ENCODE assay signal across 24 mouse cellular contexts in the genomic region with DNA sequence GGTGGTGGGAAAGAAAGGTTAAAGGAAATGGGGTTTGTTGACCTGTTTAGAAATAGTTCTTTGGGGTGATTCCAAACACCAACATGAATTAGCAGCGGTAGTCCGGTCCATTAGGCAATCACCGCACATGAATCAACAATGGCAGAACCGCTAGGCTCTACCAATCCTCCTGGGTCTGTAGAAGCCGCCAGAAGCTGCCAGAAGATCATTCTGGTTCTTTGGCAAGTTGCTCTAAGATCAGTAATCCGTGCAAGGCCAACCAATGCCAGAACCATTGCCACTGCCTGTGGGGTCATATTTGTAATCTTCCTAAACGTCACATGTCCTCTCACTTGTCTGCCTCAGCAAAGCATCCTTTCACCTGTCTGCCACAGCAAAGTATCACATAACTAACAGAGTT. TPM values are rescaled to one million over a fixed set of nuclear protein-coding genes. Genes with fewer than 3 reads are reported as not detected.
DNase-seq lines count a peak whose midpoint lies in the region; ATAC-seq and TF ChIP-seq lines count a peak whose summit lies in the region.
"Had no signal": no experiment of that assay in that cellular context is flagged by ENCODE, and none has a peak within 500 bp of the region (broad histone marks: within the 10 kb centered on the region; RNA-seq: fewer than 3 reads in every experiment).

No protein-coding gene starts in this region.

- peaks cover 4% of the 10 kb centered on the region for H3K4me1 ChIP-seq in liver, adult 2 months (ENCODE audit: control insufficient read depth, insufficient read depth, low read length)
- H3K4me1 ChIP-seq in liver, postnatal 0 days (ENCODE audit: insufficient read depth): no peaks in the 10 kb centered on the region
- H3K4me1 ChIP-seq in brown adipose tissue, adult 24 weeks (ENCODE audit: control insufficient read depth, insufficient read depth, insufficient read length, low read length): no peaks in the 10 kb centered on the region
- H3K4me1 ChIP-seq: heart, embryonic 15.5 days; hindbrain, embryonic 13.5 days had no signal

- H3K9me3 ChIP-seq in liver, postnatal 0 days (ENCODE audit: low read length): no peaks in the 10 kb centered on the region
- H3K9me3 ChIP-seq: embryonic facial prominence, embryonic 10.5 days; forebrain, embryonic 10.5 days; heart, embryonic 15.5 days; hindbrain, embryonic 13.5 days had no signal

- no peak for TF ChIP-seq POLR2A in liver, adult 2 months (IDR thresholded peaks at IDR 0.05; ENCODE audit: extremely low read depth, insufficient read depth, low read length)

- H3K27ac ChIP-seq in liver, adult 2 months (replicated peaks; ENCODE audit: insufficient read depth, low read depth, low read length): no peak overlapping the region
- H3K27ac ChIP-seq in liver, postnatal 0 days (ENCODE audit: low read depth): no peak overlapping the region
- H3K27ac ChIP-seq in brown adipose tissue, adult 24 weeks (replicated peaks; ENCODE audit: low read depth, low read length): peak overlapping the region; percentile 67
- H3K27ac ChIP-seq: embryonic facial prominence, embryonic 10.5 days; forebrain, embryonic 10.5 days; heart, adult 2 months; heart, embryonic 15.5 days; hindbrain, embryonic 13.5 days had no signal

- TF ChIP-seq CTCF in liver, adult 2 months (IDR thresholded peaks at IDR 0.05; ENCODE audit: low read depth, low read length): no peak
- TF ChIP-seq CTCF in liver, postnatal 0 days (IDR thresholded peaks at IDR 0.05; ENCODE audit: low read depth): no peak

- H3K36me3 ChIP-seq in liver, adult 2 months (ENCODE audit: control insufficient read depth, insufficient read depth, low read length): no peaks in the 10 kb centered on the region
- no peaks in the 10 kb centered on the region for H3K36me3 ChIP-seq in liver, postnatal 0 days (replicated peaks; ENCODE audit: insufficient read depth, low read length)

- H3K4me3 ChIP-seq in liver, adult 2 months (ENCODE audit: insufficient read depth, low read depth, low read length): no peak overlapping the region
- H3K4me3 ChIP-seq in liver, postnatal 0 days (ENCODE audit: low read depth, low read length): no peak overlapping the region
- H3K4me3 ChIP-seq in brown adipose tissue, adult 24 weeks (ENCODE audit: insufficient read depth, low read depth, low read length): no peak overlapping the region
- H3K4me3 ChIP-seq: embryonic facial prominence, embryonic 10.5 days; forebrain, embryonic 10.5 days; heart, adult 2 months; heart, embryonic 15.5 days; hindbrain, embryonic 13.5 days had no signal

- peak; percentile 36 for DNase-seq in adrenal gland, postnatal 14 days
- no peak for DNase-seq in adrenal gland, adult 18-20 months (ENCODE audit: low spot score in 2 of 2)
- DNase-seq in liver, adult 2 months (ENCODE audit: extremely low read depth, low read depth, low spot score): peak; percentile 93
- DNase-seq in liver, postnatal 0 days: no peak
- no peak for DNase-seq in thymus, postnatal 25 days
- DNase-seq: adrenal gland, postnatal 25 days; cerebellum, adult 11-12 months; cerebellum, adult 9-10 months; heart, adult 2 months; heart, postnatal 14 days had no signal

- no peak for TF ChIP-seq EP300 in liver, postnatal 0 days (IDR thresholded peaks at IDR 0.05; ENCODE audit: low read depth)

- H3K79me2 ChIP-seq in liver, adult 2 months (ENCODE audit: control insufficient read depth, insufficient read depth, low read length): no peaks in the 10 kb centered on the region

- WGBS in liver, adult 2 months: 27% methylated on average over 7 of the region's 7 CpGs
- WGBS in liver, postnatal 0 days (ENCODE audit: insufficient replicate concordance): 90% methylated on average over 7 of the region's 7 CpGs

- no peak for ATAC-seq in liver, postnatal 0 days
- ATAC-seq: activated CD4-positive, CD25-positive, alpha-beta regulatory T cell, adult 4 months; forebrain, embryonic 14.5 days; intestine, embryonic 16.5 days; Patski had no signal

- no peak overlapping the region for H3K9ac ChIP-seq in liver, adult 2 months (ENCODE audit: low read depth, low read length)
- no peak overlapping the region for H3K9ac ChIP-seq in liver, postnatal 0 days (replicated peaks)
- H3K9ac ChIP-seq: heart, embryonic 15.5 days; hindbrain, embryonic 13.5 days had no signal

- no peak overlapping the region for H3K4me2 ChIP-seq in liver, postnatal 0 days (ENCODE audit: low read depth, low read length)
- H3K4me2 ChIP-seq: heart, embryonic 11.5 days; heart, embryonic 15.5 days; hindbrain, embryonic 13.5 days had no signal

- no peaks in the 10 kb centered on the region for H3K27me3 ChIP-seq in liver, adult 2 months (ENCODE audit: control insufficient read depth, insufficient read depth, low read length)
- no peaks in the 10 kb centered on the region for H3K27me3 ChIP-seq in liver, postnatal 0 days (ENCODE audit: insufficient read depth, low read length)
- H3K27me3 ChIP-seq: CH12.LX; heart, embryonic 15.5 days; hindbrain, embryonic 13.5 days; Patski had no signal

RNA-seq across cellular contexts. Expression of a gene that starts 7.2 kb away (rescaled TPM):
- total RNA-seq in adrenal gland, postnatal 14 days (2021): 15.2 and 15.8 TPM in 2 replicates
- 10 to 100 TPM; 11.4 to 13.4 TPM for total RNA-seq in adrenal gland, adult 18-20 months (2021)
- total RNA-seq in liver, adult 2 months (2014; rRNA removed): 4.8 TPM in 2 replicates
- polyA plus RNA-seq in liver, adult 2 months (2012; rRNA removed): 2.9 and 3.9 TPM in 2 replicates
- 6.6 and 7.1 TPM in 2 replicates for polyA plus RNA-seq in liver, postnatal 0 days (2015; fragmentation: Nextera tagmentation; extraction: Ambion mirVana)
- polyA plus RNA-seq in brown adipose tissue, adult 24 weeks (2012; ENCODE audit: insufficient read depth, insufficient read length, missing spikeins): 20.4 and 24.7 TPM in 2 replicates

RNA-seq across cellular contexts. Expression of a gene that starts 10.3 kb away (rescaled TPM):
- 58.7 and 68.2 TPM in 2 replicates for total RNA-seq in adrenal gland, postnatal 14 days (2021)
- total RNA-seq in adrenal gland, adult 18-20 months (2021): 10 to 100 TPM; 90.0 to 92.7 TPM
- 57.8 and 67.9 TPM in 2 replicates for total RNA-seq in liver, adult 2 months (2014; rRNA removed)
- 19.3 and 29.3 TPM in 2 replicates for polyA plus RNA-seq in liver, adult 2 months (2012; rRNA removed)
- polyA plus RNA-seq in liver, postnatal 0 days (2015; fragmentation: Nextera tagmentation; extraction: Ambion mirVana): 28.4 and 30.1 TPM in 2 replicates
- 10.1 and 13.3 TPM in 2 replicates for polyA plus RNA-seq in brown adipose tissue, adult 24 weeks (2012; ENCODE audit: insufficient read depth, insufficient read length, missing spikeins)

RNA-seq across cellular contexts. Expression of a gene that starts 24.0 kb away (rescaled TPM):
- 10.6 and 12.0 TPM in 2 replicates for total RNA-seq in adrenal gland, postnatal 14 days (2021)
- 1 to 10 TPM; 2.1 to 4.8 TPM for total RNA-seq in adrenal gland, adult 18-20 months (2021)
- 106 and 193 TPM in 2 replicates for total RNA-seq in liver, adult 2 months (2014; rRNA removed)
- 85.1 and 113 TPM in 2 replicates for polyA plus RNA-seq in liver, adult 2 months (2012; rRNA removed)
- 3.3 and 5.8 TPM in 2 replicates for polyA plus RNA-seq in liver, postnatal 0 days (2015; fragmentation: Nextera tagmentation; extraction: Ambion mirVana)
- polyA plus RNA-seq in brown adipose tissue, adult 24 weeks (2012; ENCODE audit: insufficient read depth, insufficient read length, missing spikeins): not detected in 2 replicates
- total RNA-seq: CH12.LX; gastrocnemius, adult 8-10 months; gastrocnemius, postnatal 4 days; heart, adult 2 months; heart, postnatal 14 days; hematopoietic stem cell, adult 5-6 weeks had no signal
- polyA plus RNA-seq: activated CD4-positive, CD25-positive, alpha-beta regulatory T cell, adult 4 months; embryonic facial prominence, embryonic 10.5 days; forebrain, embryonic 10.5 days; forebrain, embryonic 14.5 days; hindbrain, embryonic 13.5 days; Patski had no signal

Comparison
In these comparisons a context has a peak if more than half of its experiments do, and no peak if none do; other contexts are left out.
1. DNase-seq: peak in adrenal gland, postnatal 14 days (single experiment) and liver, adult 2 months (single experiment); none in adrenal gland, adult 18-20 months (0 of 2), liver, postnatal 0 days (single experiment) and thymus, postnatal 25 days (single experiment).